Mouse (Mus musculus): ENCODE data around the gene Tmem183a.

GRCm38 (mm10) chr1:134398210-134398609 lies 36.4 kb upstream of the Tmem183a start:
- no peak for TF ChIP-seq CTCF (IDR thresholded peaks at IDR 0.05; ENCODE audit: control insufficient read depth, insufficient read depth, insufficient read length)
- TF ChIP-seq USF1 (IDR thresholded peaks at IDR 0.05; ENCODE audit: low read depth), result no peak
- no peak for TF ChIP-seq MYOG (IDR thresholded peaks at IDR 0.05; ENCODE audit: control insufficient read depth, extremely low read depth, insufficient read length)
- no peak for TF ChIP-seq MYOD1 (IDR thresholded peaks at IDR 0.05; ENCODE audit: control insufficient read depth, insufficient read length, low read depth)

All from C2C12 (cell line).